ENCODE assay signal across 8 mouse cellular contexts in genomic region chr6:49074117-49074490, GRCm38 (mm10). TPM values are rescaled to one million over a fixed set of nuclear protein-coding genes. Genes with fewer than 3 reads are reported as not detected.
DNase-seq lines count a peak whose midpoint lies in the region; ATAC-seq lines count a peak whose summit lies in the region.

No protein-coding gene starts in this region.

- no peaks in the 10 kb centered on the region for H3K27me3 ChIP-seq in hindbrain, embryonic 10.5 days (ENCODE audit: insufficient read depth, poor library complexity, severe bottlenecking)
- H3K27me3 ChIP-seq in lung, embryonic 15.5 days, result no peaks in the 10 kb centered on the region
- H3K27me3 ChIP-seq in stomach, embryonic 14.5 days (ENCODE audit: control insufficient read depth, insufficient read depth, low read length), result no peaks in the 10 kb centered on the region

- peaks cover 9% of the 10 kb centered on the region; the same call in 1 of the 2 replicates for H3K36me3 ChIP-seq in hindbrain, embryonic 10.5 days
- H3K36me3 ChIP-seq in lung, embryonic 15.5 days, result no peaks in the 10 kb centered on the region
- H3K36me3 ChIP-seq in stomach, embryonic 14.5 days (ENCODE audit: control insufficient read depth, insufficient read depth, low read length), result no peaks in the 10 kb centered on the region

- peak overlapping the region; percentile 75 for H3K9ac ChIP-seq in lung, embryonic 15.5 days
- peak overlapping the region; percentile 84 for H3K9ac ChIP-seq in stomach, embryonic 14.5 days (replicated peaks; ENCODE audit: low read depth, low read length)

- H3K4me1 ChIP-seq in hindbrain, embryonic 10.5 days (replicated peaks), result peaks cover 21% of the 10 kb centered on the region
- peaks cover 12% of the 10 kb centered on the region for H3K4me1 ChIP-seq in lung, embryonic 15.5 days
- peaks cover 9% of the 10 kb centered on the region; the same call in 1 of the 2 replicates for H3K4me1 ChIP-seq in stomach, embryonic 14.5 days (ENCODE audit: control insufficient read depth, insufficient read depth, low read length)

- H3K4me3 ChIP-seq in hindbrain, embryonic 10.5 days, result peak overlapping the region; percentile 97
- peak overlapping the region; percentile 79 for H3K4me3 ChIP-seq in lung, embryonic 15.5 days
- peak overlapping the region; percentile 94 for H3K4me3 ChIP-seq in stomach, embryonic 14.5 days (ENCODE audit: low read depth, low read length)

- ATAC-seq in lung, embryonic 15.5 days (ENCODE audit: borderline replicate concordance, extremely low read depth, low FRiP score, low TSS enrichment), result peak; percentile 58; the same call in 1 of the 2 replicates
- ATAC-seq in stomach, embryonic 14.5 days (ENCODE audit: insufficient number of reproducible peaks, insufficient read depth, low FRiP score, low read depth), result peak; percentile 62

- H3K27ac ChIP-seq in hindbrain, embryonic 10.5 days, result peak overlapping the region; percentile 94
- H3K27ac ChIP-seq in lung, embryonic 15.5 days, result peak overlapping the region; percentile 83
- H3K27ac ChIP-seq in stomach, embryonic 14.5 days (ENCODE audit: low read length), result peak overlapping the region; percentile 69

- WGBS in hindbrain, embryonic 10.5 days, result 2% methylated on average over 19 of the region's 19 CpGs
- WGBS in lung, embryonic 15.5 days, result 1% methylated on average over 19 of the region's 19 CpGs
- WGBS in stomach, embryonic 14.5 days, result 2% methylated on average over 19 of the region's 19 CpGs

- DNase-seq in spleen, adult 12 weeks (ENCODE audit: low spot score), result peak; percentile 12
- no peak for DNase-seq in spleen, postnatal 36 days (ENCODE audit: low spot score in 2 of 2)
- peak; percentile 26 for DNase-seq in c-Kit-positive CD71-positive TER-119-positive erythroid progenitor cells, embryonic 14.5 days (ENCODE audit: low spot score)
- no peak for DNase-seq in hindbrain, embryonic 10.5 days (ENCODE audit: low spot score)
- no peak for DNase-seq in testis, postnatal 10 days (ENCODE audit: low spot score)
- no peak for DNase-seq in layer of hippocampus, adult 11-12 months (ENCODE audit: low spot score)

- peak overlapping the region; percentile 72 for H3K4me2 ChIP-seq in lung, embryonic 15.5 days
- H3K4me2 ChIP-seq in stomach, embryonic 14.5 days (replicated peaks; ENCODE audit: low read depth, low read length), result peak overlapping the region; percentile 83

- no peaks in the 10 kb centered on the region for H3K9me3 ChIP-seq in hindbrain, embryonic 10.5 days
- H3K9me3 ChIP-seq in lung, embryonic 15.5 days, result no peaks in the 10 kb centered on the region
- no peaks in the 10 kb centered on the region for H3K9me3 ChIP-seq in stomach, embryonic 14.5 days (ENCODE audit: control insufficient read depth, low read depth, low read length)

RNA-seq across cellular contexts. Expression of gene Malsu1, which starts 0.5 kb away (rescaled TPM):
- 69.7 and 79.3 TPM in 2 replicates for polyA plus RNA-seq in hindbrain, embryonic 10.5 days (2016; fragmentation: Nextera tagmentation; extraction: Ambion mirVana)
- polyA plus RNA-seq in lung, embryonic 15.5 days (2015; fragmentation: Nextera tagmentation; extraction: Ambion mirVana), result 64.1 and 65.6 TPM in 2 replicates
- polyA plus RNA-seq in stomach, embryonic 14.5 days (2014; fragmentation: Nextera tagmentation; extraction: Ambion mirVana), result 73.1 and 75.8 TPM in 2 replicates

RNA-seq across cellular contexts. Expression of gene Gpnmb, which starts 37.8 kb away (rescaled TPM):
- 0.75 and 0.81 TPM in 2 replicates for polyA plus RNA-seq in hindbrain, embryonic 10.5 days (2016; fragmentation: Nextera tagmentation; extraction: Ambion mirVana)
- 0.38 and 0.64 TPM in 2 replicates for polyA plus RNA-seq in lung, embryonic 15.5 days (2015; fragmentation: Nextera tagmentation; extraction: Ambion mirVana)
- polyA plus RNA-seq in stomach, embryonic 14.5 days (2014; fragmentation: Nextera tagmentation; extraction: Ambion mirVana), result 0.31 and 0.45 TPM in 2 replicates

Comparison
In these comparisons a context has a peak if more than half of its experiments do, and no peak if none do; other contexts are left out.
1. DNase-seq: peak in spleen, adult 12 weeks (single experiment) and c-Kit-positive CD71-positive TER-119-positive erythroid progenitor cells, embryonic 14.5 days (single experiment); none in spleen, postnatal 36 days (0 of 2), hindbrain, embryonic 10.5 days (single experiment), testis, postnatal 10 days (single experiment) and layer of hippocampus, adult 11-12 months (single experiment).
2. Peak in every context shown above with its lines, with median percentiles within 50 percentile points of each other: H3K27ac ChIP-seq and H3K4me3 ChIP-seq.